Mouse (Mus musculus): Measurements from ENCODE around the gene H2-DMb1.

The H2-DMb1 gene

DNA sequence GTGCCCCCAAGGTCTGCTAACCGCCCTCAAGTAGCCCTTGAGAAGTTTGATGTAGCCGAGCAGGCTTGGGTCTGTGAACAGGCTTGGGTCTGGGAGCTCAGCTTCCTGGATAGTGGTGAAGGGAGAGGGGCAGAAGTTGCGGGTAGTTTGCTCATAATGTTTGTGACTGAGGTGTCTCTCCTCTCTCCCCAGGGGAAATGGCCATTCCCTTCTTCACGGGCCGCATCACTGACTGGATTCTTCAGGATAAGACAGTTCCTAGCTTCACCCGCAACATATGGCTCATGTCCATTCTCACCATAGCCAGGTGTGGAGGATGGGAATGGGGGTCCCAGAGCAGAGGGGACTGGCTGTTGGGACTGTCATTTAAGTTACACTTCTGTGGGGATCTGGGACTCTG, 36.1 kb downstream of the H2-DMb1 start:
- DNase-seq (ENCODE audit: low read depth, low spot score): no peak

DNA sequence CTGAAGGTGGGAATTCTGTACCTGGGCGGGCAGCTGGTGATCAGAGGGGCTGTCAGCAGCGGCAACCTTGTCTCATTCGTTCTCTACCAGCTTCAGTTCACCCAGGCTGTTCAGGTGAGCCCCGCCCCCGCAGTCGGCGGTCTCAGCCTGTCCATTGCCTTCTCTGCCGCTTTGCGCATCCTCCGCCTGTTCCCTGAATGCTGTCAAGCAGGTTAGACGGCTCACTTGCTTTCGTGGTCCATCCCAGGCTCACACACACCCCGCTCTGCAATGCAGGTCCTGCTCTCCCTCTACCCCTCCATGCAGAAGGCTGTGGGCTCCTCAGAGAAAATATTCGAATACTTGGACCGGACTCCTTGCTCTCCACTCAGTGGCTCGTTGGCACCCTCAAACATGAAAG, 40.0 kb downstream of the H2-DMb1 start:
- DNase-seq (ENCODE audit: low read depth, low spot score): no peak

DNA sequence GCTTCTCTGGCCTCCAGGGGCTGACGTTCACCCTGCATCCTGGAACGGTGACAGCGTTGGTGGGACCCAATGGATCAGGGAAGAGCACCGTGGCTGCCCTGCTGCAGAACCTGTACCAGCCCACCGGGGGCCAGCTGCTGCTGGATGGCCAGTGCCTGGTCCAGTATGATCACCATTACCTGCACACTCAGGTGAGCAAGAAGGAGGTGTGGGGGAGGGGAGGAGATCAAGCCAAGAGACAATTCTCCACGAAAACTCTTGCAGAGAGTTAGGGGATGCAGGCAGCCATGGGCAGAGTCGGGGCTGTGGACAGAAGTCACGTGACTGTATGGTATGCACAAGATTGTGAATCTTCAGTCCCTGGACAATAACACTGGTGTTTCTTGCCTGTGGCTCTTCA, 40.6 kb downstream of the H2-DMb1 start:
- DNase-seq (ENCODE audit: low read depth, low spot score): no peak

DNA sequence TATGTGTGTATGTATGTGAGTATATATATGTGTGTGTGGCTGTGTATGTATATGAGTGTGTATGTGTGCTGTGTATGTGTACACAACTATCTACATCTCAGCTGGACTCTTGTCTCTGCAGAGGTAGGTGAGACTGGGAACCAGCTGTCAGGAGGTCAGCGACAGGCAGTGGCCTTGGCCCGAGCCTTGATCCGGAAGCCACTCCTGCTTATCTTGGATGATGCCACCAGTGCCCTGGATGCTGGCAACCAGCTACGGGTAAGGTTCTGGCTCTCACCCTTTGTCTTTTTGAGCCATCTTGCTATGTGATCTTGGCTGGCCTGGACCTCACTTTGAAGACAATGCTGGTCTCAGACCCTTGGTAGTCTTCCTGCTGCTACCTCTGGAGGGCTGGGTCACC, 41.9 kb downstream of the H2-DMb1 start:
- no peak for DNase-seq (ENCODE audit: low read depth, low spot score)

DNA sequence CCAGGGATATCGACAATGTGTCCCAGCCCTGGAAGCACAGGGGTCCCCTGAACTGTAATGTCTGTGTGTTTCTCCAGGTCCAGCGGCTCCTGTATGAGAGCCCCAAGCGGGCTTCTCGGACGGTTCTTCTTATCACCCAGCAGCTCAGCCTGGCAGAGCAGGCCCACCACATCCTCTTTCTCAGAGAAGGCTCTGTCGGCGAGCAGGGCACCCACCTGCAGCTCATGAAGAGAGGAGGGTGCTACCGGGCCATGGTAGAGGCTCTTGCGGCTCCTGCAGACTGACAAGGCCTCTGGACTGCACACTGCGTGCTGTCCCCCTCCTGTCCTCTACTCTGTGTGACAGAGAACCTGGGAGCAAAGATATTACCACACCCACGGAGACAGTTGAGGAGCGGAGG, 43.6 kb downstream of the H2-DMb1 start:
- DNase-seq (ENCODE audit: low read depth, low spot score): no peak

DNA sequence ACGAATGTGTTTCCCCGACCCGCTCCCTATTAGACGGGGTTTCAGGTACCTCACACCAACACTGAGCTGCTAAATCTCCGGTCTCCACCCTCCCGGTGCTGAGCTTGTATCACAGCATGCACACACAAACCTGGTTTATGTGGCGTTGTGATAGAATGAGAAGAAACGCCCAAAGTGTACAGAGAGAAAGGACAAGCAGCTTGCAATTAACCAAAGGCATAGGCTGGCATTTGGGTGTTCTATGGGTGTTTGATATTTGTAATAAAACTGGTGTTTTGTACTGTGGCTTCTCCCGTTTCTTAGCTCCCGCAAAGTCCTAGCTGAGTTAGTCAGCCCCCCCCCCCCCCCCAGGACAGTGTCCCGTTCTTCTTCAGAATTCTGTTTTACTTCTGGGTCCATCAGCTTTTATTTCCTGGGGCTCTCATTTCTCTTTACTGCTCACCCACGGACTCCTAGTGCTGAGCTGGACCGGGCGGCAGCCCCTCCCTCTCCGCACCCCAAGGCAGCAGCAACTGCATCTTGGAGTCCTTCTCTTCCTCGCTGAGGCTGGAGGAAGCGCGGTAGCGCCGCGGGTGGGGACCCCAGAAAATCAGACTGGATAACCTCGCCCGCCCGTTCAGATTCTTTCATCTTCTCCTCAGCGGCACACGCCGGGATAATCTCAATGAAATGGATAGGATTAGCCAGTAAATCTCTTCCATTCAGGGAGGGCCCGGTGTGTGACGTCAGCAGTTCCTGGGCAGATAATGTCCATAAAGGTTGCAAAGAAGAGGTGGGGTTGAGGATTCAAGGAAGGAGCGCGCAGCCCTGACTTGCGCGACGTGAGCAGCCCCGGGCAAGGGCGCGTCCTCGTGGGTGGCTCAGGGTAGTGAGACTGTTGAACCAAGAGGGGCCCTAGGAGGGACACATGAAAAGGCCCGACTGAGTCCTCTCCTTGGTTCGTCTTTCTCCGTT, 44.3 kb downstream of the H2-DMb1 start, which contains the start of gene Psmb8:
Gene Psmb8 (plus strand): TSS at position 781 of the 954 bp plus-strand sequence.
- peak; percentile 67 for DNase-seq (ENCODE audit: low read depth, low spot score)

DNA sequence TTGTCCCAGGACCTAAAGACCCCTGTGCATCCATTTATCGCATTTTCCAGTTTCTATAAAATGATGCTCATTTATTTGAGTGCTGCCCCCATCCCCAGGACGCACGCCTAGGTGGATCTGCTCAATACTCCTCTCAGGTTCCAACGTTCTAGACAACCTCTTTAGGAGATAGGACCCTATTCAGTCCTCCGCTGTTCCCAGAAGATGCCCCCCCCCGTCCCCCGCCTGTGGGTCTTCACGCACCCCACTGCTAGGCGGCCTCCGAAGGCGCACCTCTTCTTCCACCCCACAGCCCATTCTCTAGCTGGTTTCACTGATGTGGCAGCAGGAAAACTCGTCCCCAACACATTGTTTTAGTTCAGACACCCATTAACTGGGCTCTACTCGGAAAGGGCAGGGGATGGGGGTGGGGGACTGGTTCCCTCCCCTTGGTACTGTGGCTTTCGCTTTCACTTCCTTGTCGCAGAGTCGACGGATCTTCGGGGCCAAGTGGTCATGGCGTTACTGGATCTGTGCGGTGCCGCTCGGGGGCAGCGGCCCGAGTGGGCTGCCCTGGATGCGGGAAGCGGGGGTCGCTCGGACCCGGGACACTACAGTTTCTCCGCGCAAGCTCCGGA, 45.1 kb downstream of the H2-DMb1 start:
- no peak for DNase-seq (ENCODE audit: low read depth, low spot score)

DNA sequence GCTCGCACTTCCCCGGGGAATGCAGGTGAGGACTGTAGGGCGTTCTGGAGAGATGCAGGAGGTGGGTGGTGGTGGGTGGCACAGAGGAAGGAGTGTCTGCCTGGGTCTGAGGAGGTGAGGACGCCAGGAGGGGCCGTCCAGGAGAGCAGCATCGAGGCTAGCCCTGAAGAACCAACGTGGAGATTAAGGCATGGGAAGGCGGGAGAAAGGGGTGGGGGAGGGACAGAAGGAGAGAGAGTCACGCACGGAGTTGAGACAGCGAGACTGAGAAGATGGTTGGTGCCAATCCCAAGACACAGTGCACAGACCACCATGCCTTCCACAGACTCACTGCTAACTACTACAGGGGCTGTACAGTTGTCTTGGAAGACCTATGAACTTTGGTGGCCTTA, 45.6 kb downstream of the H2-DMb1 start:
- DNase-seq (ENCODE audit: low read depth, low spot score): no peak

DNA sequence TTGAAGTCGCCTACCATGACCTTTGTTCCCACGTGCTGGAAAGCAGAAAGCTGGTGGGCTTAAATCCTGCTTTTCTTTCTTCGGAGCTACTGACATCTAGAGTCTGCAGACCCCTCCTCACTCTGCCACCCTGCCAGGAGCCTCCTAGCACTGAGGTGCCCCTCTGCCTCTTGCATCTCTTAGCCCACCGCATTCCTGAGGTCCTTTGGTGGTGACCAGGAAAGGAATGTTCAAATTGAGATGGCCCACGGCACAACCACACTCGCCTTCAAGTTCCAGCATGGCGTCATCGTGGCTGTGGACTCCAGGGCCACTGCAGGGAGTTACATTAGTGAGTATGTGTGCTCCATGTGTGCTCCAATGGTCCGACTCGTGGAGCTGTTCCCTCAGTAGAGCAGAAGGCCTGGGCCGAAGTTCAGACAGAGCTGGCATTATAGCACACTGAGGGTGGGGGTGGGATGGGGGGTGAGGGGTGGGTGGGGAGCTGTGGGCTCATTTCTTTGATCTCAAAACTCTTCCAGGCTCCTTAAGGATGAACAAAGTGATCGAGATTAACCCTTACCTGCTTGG, 46.3 kb downstream of the H2-DMb1 start:
- no peak for DNase-seq (ENCODE audit: low read depth, low spot score)

DNA sequence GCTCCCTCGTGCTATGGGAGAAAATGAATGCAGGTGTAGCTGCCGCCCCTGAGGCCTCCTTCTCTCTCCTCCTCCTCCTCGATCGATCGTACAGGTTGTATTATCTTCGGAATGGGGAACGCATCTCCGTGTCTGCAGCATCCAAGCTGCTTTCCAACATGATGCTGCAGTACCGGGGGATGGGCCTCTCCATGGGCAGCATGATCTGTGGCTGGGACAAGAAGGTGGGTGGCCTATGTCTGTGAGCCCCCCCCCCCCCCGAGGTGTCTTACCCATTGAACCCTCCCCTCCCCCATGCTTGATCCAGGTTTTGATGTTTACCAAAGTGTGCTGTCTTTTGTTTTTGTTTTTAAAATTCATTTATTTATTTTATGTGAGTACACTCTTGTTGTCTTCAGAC, 47.2 kb downstream of the H2-DMb1 start:
- DNase-seq (ENCODE audit: low read depth, low spot score): no peak

DNA sequence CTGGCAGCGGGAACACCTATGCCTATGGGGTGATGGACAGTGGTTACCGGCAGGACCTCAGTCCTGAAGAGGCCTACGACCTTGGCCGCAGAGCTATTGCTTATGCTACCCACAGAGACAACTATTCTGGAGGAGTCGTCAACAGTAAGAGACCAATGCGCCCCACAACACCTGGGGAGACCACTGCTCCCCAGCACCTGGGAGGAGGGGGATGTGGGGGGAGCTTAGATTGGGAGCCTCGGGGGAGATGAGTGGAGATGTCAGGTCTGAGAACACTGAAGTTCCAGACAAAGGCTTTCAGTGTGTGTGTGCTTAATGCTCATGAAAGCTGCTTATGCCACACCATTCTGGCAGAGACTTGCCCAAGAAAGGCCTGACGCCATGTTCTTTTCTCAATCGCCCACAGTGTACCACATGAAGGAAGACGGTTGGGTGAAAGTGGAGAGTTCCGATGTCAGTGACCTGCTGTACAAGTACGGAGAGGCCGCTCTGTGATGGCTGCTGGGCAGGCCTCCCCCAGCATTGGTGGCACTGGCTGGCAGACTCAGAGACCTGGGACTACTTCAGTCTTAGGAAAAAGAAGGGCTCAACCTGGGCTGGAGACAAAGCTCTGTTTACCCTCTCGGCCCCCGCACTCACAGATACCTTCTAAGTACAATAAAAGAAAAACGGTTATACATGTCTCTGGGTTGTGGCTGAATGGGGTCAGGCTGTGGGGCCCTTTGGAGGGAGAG, 48.1 kb downstream of the H2-DMb1 start:
- DNase-seq (ENCODE audit: low read depth, low spot score): no peak

DNA sequence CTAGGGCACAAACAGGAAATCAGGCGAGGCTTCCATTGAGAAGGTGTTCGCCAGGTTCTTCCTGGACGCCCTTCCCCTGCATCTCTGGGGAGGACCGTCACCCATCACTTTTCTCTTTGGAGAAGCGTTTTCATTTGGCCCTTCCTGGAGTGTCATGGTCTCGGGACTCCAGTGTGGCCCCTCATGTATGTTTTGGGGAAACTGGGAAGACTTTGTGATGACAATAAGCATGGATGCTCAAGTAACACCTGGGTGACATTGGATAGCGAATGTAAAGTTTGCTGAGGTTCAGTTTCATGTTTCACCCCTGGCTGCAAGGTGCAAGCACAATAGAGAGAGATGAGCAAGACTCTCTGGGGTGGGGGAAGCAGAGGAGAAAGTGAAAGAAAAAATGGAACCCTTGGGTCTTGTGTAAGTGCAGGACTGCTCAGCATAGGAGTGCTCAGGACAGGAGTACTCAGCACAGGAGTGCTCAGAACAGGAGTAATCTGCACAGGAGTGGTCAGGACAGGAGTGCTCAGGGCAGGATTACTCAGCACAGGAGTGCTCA, 48.7 kb downstream of the H2-DMb1 start:
- no peak for DNase-seq (ENCODE audit: low read depth, low spot score)

DNA sequence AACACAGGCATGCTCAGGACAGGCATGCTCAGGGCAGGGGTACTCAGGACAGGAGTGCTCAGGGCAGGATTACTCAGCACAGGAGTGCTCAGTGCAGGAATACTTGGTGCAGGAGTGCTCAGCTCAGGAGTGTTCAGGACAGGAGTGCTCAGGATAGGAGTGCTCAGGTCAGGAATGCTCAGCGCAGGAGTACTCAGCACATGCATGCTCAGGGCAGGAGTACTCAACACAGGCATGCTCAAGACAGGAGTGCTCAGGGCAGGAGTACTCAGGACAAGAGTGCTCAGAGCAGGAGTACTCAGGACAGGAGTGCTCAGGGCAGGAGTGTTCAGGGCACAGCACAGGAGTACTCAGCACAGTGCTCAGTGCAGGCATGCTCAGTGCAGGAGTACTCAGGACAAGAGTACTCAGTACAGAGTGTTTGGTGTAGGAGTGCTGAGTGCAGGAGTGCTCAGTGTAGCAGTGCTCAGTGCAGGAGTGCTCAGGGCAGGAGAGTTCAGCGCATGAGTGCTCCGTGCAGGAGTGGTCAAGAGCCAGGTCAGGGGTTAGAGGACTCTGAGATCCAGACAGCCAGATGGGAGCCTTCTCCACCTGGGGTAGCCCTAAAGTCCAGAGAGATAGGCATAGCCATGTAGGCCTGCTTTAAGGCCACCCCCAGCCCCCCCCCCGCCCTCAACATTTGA, 50.0 kb downstream of the H2-DMb1 start:
- no peak for DNase-seq (ENCODE audit: low read depth, low spot score)

DNA sequence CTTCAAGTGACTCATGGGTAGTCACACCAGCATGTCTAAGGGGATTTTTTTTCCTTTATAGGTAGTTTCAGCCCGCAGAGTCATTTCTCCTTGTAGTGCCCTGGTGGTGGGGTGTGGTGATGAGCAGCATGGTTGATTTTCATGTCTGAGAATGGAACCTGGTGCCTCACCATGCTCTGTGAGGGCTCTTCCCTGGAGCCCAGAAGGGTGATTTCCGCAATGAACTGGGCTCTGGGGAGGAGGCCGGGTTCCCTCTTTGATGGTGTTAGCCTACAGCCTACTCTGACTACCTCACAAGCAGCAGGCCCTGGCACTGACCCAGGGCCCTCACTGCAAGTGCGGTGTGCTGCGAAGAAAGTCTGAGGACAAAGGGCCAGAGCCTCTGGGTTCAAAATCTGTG, 50.6 kb downstream of the H2-DMb1 start, which contains the start of gene Tap2:
Gene Tap2 (plus strand): TSS at position 84 of the 400 bp plus-strand sequence.
- DNase-seq (ENCODE audit: low read depth, low spot score): no peak

DNA sequence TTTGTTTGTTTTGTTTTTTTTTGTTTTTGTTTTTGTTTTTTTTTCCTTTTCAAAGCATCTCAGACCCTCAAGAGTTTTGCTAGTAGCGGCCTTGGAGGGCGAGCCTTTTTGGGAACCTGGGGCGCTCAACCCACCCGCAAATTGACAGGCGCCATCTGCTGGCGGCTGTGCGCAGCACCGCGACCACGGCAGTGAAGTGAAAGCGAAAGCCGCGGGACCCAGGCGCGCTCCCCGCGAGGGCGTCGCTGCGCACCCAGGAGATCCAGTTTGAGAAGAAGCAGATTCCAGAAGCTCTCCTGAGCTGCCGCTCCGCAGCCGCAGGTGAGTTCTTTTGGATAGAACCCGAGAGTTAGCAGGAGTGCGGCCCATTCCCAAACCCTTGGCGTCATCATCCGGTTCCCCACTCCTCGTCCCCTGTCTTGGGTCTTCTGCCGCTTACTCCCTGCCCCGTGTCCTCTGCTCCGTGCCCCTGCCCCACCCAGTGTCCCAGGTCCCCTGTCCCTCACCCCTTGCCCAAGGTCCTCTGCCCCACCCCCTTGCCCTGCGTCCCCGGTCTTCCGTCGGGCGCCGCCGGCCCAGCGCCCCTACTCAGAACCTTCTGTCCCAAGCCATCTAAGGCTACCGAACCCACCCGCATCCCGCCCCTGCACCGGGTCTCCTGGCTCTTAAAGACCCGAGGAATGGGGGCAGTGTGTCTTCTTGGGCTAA, 51.6 kb downstream of the H2-DMb1 start:
- DNase-seq (ENCODE audit: low read depth, low spot score): no peak

DNA sequence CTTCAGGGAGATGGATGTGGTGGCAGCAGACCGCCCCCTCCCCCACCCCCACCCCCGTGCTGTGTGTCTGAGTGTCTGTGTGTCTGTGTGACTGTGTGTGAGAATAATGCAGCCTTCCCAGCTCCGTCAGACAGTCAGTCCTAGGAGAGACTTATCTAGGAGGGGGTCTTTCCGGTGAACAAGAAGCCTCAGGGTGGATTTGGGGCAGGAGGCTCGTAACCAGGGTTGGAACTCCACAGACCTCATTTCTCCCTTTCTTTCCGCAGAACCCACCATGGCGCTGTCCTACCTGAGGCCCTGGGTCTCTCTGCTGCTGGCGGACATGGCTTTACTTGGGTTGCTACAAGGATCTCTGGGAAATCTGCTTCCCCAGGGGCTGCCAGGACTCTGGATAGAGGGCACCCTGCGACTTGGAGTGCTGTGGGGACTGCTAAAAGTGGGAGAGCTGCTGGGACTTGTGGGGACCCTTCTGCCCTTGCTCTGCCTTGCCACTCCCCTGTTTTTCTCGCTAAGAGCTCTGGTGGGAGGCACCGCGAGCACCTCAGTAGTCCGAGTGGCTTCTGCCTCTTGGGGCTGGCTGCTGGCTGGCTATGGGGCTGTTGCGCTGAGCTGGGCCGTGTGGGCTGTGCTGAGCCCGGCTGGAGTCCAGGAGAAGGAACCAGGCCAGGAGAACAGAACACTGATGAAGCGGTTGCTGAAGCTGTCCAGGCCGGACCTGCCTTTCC, 52.3 kb downstream of the H2-DMb1 start:
- DNase-seq (ENCODE audit: low read depth, low spot score): no peak

DNA sequence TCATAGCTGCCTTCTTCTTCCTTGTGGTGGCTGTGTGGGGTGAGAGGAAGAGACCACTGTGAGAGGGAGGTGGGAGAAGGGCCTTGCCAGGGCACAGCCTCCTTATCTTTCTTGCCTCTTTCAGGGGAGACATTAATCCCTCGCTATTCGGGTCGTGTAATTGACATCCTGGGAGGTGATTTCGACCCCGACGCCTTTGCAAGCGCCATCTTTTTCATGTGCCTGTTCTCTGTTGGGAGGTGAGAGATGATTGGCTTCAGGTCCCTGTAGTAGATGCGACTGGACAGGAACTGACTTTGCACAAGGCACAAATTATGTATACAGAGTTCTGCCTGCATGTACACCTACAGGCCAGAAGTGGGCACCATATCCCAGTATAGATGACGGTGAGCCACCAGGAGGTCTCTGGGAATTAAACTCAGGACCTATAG, 52.9 kb downstream of the H2-DMb1 start:
- no peak for DNase-seq (ENCODE audit: low read depth, low spot score)

DNA sequence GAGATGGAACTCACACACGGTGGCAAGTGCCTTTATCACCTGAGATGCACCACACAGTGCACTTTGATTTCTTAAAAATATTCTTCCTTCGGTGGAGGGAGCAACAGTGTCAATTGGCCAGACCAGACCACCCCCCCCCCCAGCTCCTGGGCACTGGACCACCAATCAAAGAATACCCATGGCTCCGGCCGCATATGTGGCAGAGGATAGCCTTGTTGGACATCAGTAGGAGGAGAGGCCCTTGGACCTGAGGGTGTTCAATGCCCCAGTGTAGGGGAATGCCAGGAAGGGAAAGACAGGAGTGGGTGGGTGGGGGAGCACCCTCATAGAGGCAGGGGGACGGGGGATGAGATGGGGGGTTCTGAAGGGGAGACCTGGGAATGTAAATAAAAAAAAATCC, 53.9 kb downstream of the H2-DMb1 start:
- no peak for DNase-seq (ENCODE audit: low read depth, low spot score)

DNA sequence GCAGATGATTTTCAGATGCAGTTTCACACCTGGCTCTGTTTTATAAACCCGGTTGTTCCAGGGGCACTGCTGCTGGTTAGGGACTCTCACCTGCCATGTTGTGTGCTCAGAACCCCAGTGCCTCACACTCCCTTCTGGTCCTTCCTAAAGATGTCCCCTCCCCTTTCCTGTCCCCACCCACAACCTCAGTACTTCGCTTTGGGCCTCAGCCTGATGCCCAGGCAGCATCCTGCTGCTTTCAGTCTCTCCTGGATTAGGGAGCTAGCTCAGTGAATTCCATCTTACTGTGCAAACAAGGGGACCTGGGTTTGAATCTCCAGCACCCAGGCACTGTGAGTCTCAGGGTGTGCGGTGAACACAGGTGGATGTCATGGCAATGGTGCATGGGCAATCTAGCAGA, 54.6 kb downstream of the H2-DMb1 start:
- no peak for DNase-seq (ENCODE audit: low read depth, low spot score)

DNA sequence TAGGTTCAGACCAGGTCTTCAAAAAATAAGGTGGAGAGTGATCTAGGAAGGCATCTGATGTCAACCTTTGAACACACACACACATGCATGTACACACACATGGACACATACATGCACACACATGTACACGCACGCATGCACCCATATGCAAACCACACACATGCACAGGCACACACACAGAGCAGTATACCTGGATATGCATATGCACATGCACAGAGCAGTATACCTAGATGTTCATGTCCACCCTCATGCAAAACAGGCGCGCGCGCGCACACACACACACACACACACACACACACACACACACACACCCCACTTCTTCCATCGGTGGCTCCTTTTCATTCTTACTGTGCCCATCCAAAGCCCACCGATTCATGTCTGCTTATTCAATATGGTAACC, 55.0 kb downstream of the H2-DMb1 start:
- DNase-seq (ENCODE audit: low read depth, low spot score): no peak

All from brain, embryonic 18.5 days (tissue).